Mouse (Mus musculus) granulocyte monocyte progenitor cell, adult 5-6 weeks (primary cell): ENCODE measurements around the gene Dnajb8. TPM values are rescaled to one million over a fixed set of nuclear protein-coding genes. Genes with fewer than 3 reads are reported as not detected.

Source experiments
- ATAC-seq: replicated peaks from 2 replicates; pipeline ENCODE4 v1.8.0; 2016; ENCODE audit warnings: mild to moderate bottlenecking, moderate TSS enrichment, inconsistent platforms; ENCODE audit not compliant: poor library complexity, severe bottlenecking
- total RNA-seq, 2 experiments: library from RNA; stranded (forward) in 1 of 2; stranded (reverse) in 1 of 2; fragments of 200-712, 200-1000 nt in 1 of 2; fragments of >200 nt in 1 of 2; fragmentation: Nextera tagmentation in 1 of 2; gene quantifications; 2 replicates each; pipeline ENCODE4 v1.2.3; 2014 to 2017

Gene Dnajb8
- total RNA-seq, 2 experiments from 2014 or later = not detected

GRCm38 (mm10) chr6:88216199-88216598, 5.9 kb upstream of the Dnajb8 start:
- no peak for ATAC-seq

DNA sequence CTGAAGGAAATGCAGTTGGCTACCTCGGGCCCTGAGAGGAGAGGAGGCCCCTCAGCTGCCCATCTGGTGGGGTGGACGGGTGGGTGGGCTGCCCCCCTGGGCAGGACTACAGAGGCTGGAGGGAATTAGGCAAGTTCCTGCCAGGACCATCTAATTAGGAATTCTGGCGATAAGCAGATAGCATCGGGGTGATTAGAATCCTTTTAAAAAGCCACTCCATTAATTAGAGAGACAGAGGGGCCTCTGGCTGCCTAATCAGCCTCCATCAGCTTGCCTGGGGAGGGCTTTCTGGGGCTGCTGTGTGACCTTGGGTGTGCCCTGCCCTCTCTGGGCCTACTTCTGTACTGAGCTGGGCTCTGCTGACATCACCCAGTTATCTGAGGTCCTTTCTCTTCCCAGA, 3.0 kb upstream of the Dnajb8 start:
- ATAC-seq = no peak

DNA sequence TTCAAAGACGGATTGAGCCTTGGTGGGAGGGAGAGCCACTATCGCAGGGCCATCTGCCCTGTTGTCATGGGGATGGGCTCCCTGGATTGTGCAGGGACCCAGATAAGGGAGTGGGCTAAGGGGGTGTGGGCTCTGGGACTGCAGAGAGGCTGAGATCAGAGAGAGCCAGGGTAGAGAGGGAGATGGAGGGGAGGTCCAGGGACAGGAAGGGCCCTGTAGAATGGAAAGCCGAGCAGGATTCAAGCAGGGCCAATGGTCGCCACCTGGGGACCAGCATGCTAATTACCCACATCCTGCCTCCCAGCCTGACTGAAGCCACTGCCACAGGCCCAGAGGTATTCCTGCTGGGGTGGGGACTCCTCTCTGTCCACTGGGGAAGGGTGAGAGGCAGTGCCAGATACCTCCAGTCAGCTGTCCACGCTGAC, 4.5 kb downstream of the Dnajb8 start:
- no peak for ATAC-seq

- ATAC-seq = no peak
Measured at GRCm38 (mm10) chr6:88227537-88227936, 5.5 kb downstream of the Dnajb8 start.

- peak; percentile 84 for ATAC-seq
Measured at GRCm38 (mm10) chr6:88229221-88229620, 7.2 kb downstream of the Dnajb8 start.

- ATAC-seq = no peak
Measured at GRCm38 (mm10) chr6:88231821-88232220, 9.8 kb downstream of the Dnajb8 start.

DNA sequence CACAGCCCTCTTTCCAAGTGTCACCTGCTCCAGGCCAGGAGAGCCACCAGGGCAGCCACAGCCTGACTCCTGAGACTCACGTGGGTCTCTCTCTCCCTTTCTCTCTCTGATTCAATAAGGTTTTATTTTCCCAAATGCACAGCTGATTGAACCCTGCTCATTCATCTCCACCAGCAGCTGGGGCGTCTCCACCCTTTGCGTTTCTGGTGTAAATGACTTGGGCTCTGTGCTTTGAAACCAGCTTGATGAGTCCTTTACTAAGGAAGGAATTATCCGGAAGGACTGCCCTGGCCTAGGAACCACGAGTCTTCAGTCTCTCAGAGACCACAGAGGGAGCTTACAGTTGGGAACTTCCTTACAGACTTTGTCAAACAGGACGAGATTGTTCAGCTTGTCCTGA, 10.2 kb downstream of the Dnajb8 start:
- ATAC-seq = no peak

DNA sequence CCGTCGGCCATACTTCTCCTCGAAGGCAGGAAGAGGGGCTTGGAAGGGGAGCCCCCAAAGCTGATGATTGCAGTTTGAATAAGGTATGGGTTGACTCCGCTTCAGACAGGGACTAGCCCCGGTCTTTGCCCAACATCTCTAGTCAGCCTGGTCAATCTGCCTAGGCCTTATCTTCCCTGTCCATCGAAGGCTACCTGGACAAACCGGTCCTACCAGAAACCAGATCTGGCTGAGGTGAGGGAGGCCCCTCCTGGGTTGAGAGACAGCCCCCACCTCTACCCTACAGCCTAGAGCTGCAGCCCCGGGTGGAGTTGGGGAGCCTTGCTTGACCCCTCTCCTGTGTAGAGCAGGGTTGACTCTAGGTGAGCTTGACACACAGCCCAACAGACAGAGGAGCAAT, 11.9 kb downstream of the Dnajb8 start:
- no peak for ATAC-seq

GRCm38 (mm10) chr6:88235461-88235860, 13.4 kb downstream of the Dnajb8 start:
- no peak for ATAC-seq

GRCm38 (mm10) chr6:88235983-88236382, 13.9 kb downstream of the Dnajb8 start:
- ATAC-seq = no peak

- ATAC-seq = no peak
Measured at GRCm38 (mm10) chr6:88236513-88236912, 14.4 kb downstream of the Dnajb8 start.

GRCm38 (mm10) chr6:88242604-88243003, 20.5 kb downstream of the Dnajb8 start:
- peak; percentile 93 for ATAC-seq

DNA sequence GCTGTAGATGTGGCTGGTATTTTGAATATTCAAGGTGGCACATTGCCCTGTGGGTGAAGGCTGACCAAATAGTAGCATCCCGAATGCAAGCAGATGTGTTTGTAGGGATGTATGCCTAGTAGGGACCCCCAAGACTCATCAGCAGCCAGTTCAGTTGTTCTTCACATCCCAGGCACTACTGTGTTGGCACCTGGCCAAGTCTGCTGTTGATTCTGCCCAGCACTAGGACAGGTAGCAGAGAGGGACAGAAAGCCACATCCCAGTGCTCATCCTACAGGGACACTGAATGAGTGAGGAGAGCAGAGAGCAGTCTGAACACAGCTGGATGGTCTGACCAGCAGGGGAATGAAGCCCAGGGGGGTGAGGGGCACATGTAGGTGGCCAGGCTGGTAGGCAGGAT, 27.2 kb downstream of the Dnajb8 start:
- no peak for ATAC-seq

DNA sequence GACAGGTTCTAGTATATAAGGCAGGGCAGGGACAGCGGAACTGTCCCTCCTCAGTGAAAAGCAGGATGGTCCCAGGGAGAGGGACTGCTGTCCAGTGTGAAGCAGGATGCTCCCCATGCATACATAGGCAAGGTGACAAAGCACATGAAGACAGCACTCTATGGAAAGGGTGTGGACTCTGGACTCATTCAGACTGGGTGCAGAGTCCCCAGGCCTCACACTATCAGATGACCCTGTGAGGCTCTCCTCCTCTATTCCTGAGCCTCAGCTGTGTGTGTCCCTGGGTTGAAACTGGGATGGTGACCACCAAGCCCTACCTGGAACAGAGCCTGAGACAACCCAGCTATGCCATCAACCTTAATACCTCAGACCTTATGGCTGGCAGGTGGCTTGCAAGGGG, 29.3 kb downstream of the Dnajb8 start:
- ATAC-seq = no peak

DNA sequence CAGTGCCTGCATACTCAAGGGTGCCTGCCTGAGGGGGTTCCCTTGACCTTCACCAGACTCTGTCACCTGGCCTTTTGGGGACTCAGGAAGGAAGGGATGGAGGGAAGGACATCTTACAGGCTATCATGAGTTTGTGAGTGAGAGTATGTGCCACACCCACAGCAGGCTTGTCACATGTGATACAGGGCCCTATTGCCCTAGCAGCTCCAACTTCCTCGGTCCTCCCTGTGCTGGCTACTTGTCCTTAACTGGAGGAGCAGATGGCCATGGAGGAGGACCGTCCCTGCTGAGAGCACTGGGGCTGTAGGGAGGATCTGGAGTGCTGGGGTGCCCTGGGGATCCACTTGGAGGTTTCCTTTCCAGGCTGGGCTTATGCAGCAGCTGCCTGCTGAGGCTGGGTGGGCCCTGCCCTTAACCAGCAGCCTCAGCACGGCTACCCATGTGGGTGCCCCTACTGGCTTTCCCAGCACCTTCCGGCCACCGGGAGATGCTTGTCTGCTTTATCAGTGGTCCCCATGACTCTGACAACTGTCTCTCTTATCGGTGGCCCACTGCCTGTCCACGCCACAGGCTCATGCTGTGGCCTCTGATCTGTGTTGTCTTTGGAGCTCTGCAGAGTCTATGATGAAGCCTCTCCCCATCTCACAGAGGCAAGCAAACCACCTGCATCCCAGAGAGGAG, 29.9 kb downstream of the Dnajb8 start:
- ATAC-seq = no peak

DNA sequence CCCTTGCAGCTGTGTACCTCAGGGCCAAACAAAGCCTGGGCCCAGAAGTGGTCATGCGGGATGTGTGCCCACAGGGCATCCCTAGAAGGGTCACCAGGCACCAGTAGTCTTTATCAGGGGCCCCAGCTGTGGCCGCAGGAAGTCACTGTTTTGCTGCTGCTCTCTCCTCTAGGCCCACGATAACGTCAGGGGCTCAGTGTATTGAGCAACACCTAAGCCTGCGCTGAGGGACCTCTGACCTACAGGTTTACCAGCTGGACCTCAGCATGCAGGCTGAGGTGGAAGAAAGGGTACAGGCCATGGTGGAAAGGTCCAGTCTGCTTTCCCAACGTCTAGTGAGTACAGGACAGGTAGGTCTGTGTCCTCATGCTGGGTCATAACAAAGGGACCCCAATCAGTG, 32.0 kb downstream of the Dnajb8 start:
- peak; percentile 70 for ATAC-seq

DNA sequence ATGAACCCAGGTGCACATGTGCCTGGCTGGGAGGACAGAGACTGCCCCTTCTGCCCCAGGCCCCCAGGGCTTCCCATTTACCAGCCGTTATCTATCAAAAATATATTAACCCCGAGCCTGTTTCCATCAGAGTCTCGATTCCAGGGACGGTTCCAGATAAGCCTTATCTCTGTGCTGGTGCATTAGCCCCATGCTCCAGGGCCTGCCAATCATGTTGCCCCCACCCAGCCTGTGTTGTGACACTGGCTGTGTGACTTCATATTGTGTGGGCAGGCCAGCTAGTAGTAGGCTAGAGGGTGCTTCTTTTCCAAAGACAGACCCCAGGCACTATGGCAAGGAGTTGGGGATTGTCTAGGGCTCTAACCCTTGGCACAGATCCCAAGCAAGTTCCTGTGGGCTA, 33.4 kb downstream of the Dnajb8 start:
- no peak for ATAC-seq

- no peak for ATAC-seq
Measured at GRCm38 (mm10) chr6:88259621-88260020, 37.6 kb downstream of the Dnajb8 start.

- no peak for ATAC-seq
Measured at GRCm38 (mm10) chr6:88260645-88261044, 38.6 kb downstream of the Dnajb8 start.

DNA sequence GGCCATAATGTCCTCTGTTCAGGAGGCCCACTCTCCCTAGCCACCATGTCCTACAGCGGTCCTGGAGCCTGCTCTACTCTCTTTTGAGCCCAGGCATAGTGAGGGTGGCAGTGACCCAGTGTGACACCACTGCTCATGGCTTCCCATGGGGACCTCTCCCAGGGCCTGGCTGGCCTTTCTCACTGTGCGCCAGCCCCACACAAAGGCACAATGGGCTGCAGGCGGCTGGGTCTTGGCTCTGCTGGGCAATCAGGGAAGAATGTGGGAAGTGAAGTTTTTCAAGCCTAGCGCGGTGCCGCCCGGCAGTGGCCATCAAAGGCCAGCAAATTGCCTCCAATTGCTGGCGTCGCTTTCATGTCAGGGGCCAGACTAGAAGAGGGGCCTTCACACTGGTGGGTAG, 40.1 kb downstream of the Dnajb8 start:
- ATAC-seq = no peak

GRCm38 (mm10) chr6:88265355-88265754, 43.3 kb downstream of the Dnajb8 start:
- ATAC-seq = peak; percentile 73

GRCm38 (mm10) chr6:88266055-88266454, 44.0 kb downstream of the Dnajb8 start:
- no peak for ATAC-seq

DNA sequence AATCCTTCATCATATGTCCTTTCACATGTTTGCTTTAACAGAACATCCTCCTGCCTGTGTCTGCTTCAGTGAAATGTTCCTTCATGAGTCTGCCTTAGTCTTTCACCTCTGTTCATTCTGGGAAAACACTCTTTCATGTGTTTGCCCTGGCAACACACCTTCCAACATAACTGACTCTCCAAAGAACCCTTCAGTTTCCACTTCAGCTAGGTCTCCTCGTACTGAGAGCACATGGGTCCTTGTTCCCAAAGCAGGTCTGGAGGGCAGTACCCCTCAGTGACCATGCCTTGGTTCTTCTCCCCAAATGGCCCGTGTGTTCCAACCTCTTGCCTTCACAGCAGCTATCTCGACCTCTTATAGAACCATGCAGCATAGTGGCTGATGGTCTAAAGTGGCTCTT, 45.0 kb downstream of the Dnajb8 start:
- no peak for ATAC-seq
